Mouse (Mus musculus) stomach, postnatal 0 days (tissue): ENCODE measurements around the gene Boc.

Source experiments
- CTCF ChIP-seq: IDR thresholded peaks from 2 replicates; pipeline ENCODE4 v1.5.1; 2016; ENCODE audit warnings: antibody characterized with exemption, low read depth, mild to moderate bottlenecking, moderate library complexity
- EP300 ChIP-seq: optimal IDR thresholded peaks from 2 replicates; pipeline ENCODE3; 2016; ENCODE audit warnings: antibody characterized with exemption

DNA sequence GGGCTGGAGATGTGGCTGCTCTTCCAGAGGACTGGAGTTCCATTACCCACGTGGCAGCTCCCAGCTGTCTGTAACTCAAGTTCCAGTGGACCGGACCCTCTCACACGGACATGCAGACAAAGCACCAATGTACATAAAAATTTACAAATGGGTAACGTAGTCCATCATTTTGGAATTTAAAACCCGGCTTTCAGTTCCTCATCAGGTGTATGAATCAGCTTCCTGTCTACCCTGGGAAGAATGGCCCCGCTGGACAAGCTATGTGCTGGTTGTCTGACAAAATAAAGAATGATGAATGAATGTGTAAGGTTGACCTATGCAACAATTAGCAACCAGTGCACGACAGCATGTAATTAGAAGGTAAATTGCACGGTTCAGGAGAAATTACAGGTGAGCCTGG lies 5.7 kb upstream of the Boc start:
- TF ChIP-seq CTCF (no peak), EP300 (no peak)
